In genomic region chr7:102345893-102346292, GRCm38 (mm10) we compare ENCODE assay signal across 14 mouse cellular contexts.
DNase-seq lines count a peak whose midpoint lies in the region; ATAC-seq and TF ChIP-seq lines count a peak whose summit lies in the region.
"Had no signal": no experiment of that assay in that cellular context is flagged by ENCODE, and none has a peak within 500 bp of the region (broad histone marks: within the 10 kb centered on the region; RNA-seq: fewer than 3 reads in every experiment).

No protein-coding gene starts in this region.

- H3K9ac ChIP-seq in limb, embryonic 15.5 days: no peak overlapping the region
- H3K9ac ChIP-seq: neural tube, embryonic 12.5 days had no signal

- TF ChIP-seq POLR2A in embryonic fibroblast, embryonic 13.5 days (IDR thresholded peaks at IDR 0.05; ENCODE audit: low read depth, low read length): no peak
- no peak for TF ChIP-seq POLR2A in thymus, adult 2 months (IDR thresholded peaks at IDR 0.05; ENCODE audit: control insufficient read depth, extremely low read depth, insufficient read depth, low read length, poor library complexity)

- peak; percentile 32 for DNase-seq in gastrocnemius, postnatal 25 days
- DNase-seq in gastrocnemius, postnatal 4 days (ENCODE audit: low spot score in 2 of 2): no peak
- peak; percentile 62 for DNase-seq in 3T3-L1 (ENCODE audit: low read depth, low spot score)
- no peak for DNase-seq in ovary, adult 18-20 months (ENCODE audit: low spot score)
- no peak for DNase-seq in thymus, adult 2 months
- no peak for DNase-seq in spleen, postnatal 4 days (ENCODE audit: low spot score in 2 of 2)
- DNase-seq: adrenal gland, postnatal 10 days; cerebellum, adult 11-12 months; right cerebral cortex, adult 18-20 months had no signal

- H3K9me3 ChIP-seq in limb, embryonic 15.5 days: no peaks in the 10 kb centered on the region
- H3K9me3 ChIP-seq: neural tube, embryonic 12.5 days had no signal

- H3K4me1 ChIP-seq in embryonic fibroblast, embryonic 13.5 days (ENCODE audit: control insufficient read depth, insufficient read depth, low read length): peaks cover 3% of the 10 kb centered on the region; the same call in 1 of the 2 replicates
- H3K4me1 ChIP-seq in limb, embryonic 15.5 days: peaks cover 6% of the 10 kb centered on the region
- H3K4me1 ChIP-seq in thymus, adult 2 months (replicated peaks; ENCODE audit: control insufficient read depth, insufficient read depth, low read length): no peaks in the 10 kb centered on the region
- H3K4me1 ChIP-seq: neural tube, embryonic 12.5 days had no signal

- no peaks in the 10 kb centered on the region for H3K27me3 ChIP-seq in limb, embryonic 15.5 days
- H3K27me3 ChIP-seq in thymus, adult 2 months (ENCODE audit: control insufficient read depth, insufficient read depth, low read length): no peaks in the 10 kb centered on the region
- H3K27me3 ChIP-seq: neural tube, embryonic 12.5 days; Patski had no signal

- 45% methylated on average over 2 of the region's 2 CpGs for whole genome bisulfite sequencing in limb, embryonic 15.5 days
- 91% methylated on average over 2 of the region's 2 CpGs for WGBS in thymus, adult 2 months

- H3K4me2 ChIP-seq in limb, embryonic 15.5 days: no peak overlapping the region
- H3K4me2 ChIP-seq: midbrain, embryonic 11.5 days; neural tube, embryonic 12.5 days had no signal

- H3K36me3 ChIP-seq in limb, embryonic 15.5 days: no peaks in the 10 kb centered on the region
- H3K36me3 ChIP-seq in thymus, adult 2 months (ENCODE audit: control insufficient read depth, insufficient read depth, low read length): no peaks in the 10 kb centered on the region
- H3K36me3 ChIP-seq: neural tube, embryonic 12.5 days had no signal

- no peak overlapping the region for H3K4me3 ChIP-seq in embryonic fibroblast, embryonic 13.5 days (ENCODE audit: insufficient read depth, low read length)
- H3K4me3 ChIP-seq in limb, embryonic 15.5 days: no peak overlapping the region
- no peak overlapping the region for H3K4me3 ChIP-seq in thymus, adult 2 months (ENCODE audit: control insufficient read depth, insufficient read depth, low read length)
- H3K4me3 ChIP-seq: neural tube, embryonic 12.5 days had no signal

- peak overlapping the region; percentile 95 for H3K27ac ChIP-seq in embryonic fibroblast, embryonic 13.5 days (ENCODE audit: insufficient read depth, low read length)
- H3K27ac ChIP-seq in limb, embryonic 15.5 days: peak overlapping the region; percentile 33; the same call in 1 of the 2 replicates
- H3K27ac ChIP-seq in thymus, adult 2 months (ENCODE audit: control insufficient read depth, insufficient read depth, low read length): no peak overlapping the region
- H3K27ac ChIP-seq: neural tube, embryonic 12.5 days had no signal

- ATAC-seq in limb, embryonic 15.5 days (ENCODE audit: insufficient number of reproducible peaks, low FRiP score, low TSS enrichment, low read depth): no peak
- ATAC-seq: Patski had no signal

- no peak for TF ChIP-seq CTCF in embryonic fibroblast, embryonic 13.5 days (IDR thresholded peaks at IDR 0.05; ENCODE audit: borderline replicate concordance, insufficient read depth, low read length)
- no peak for TF ChIP-seq CTCF in thymus, adult 2 months (IDR thresholded peaks at IDR 0.05; ENCODE audit: borderline replicate concordance, control insufficient read depth, extremely low read depth, insufficient read depth, low read length, poor library complexity)

Comparison
In these comparisons a context has a peak if more than half of its experiments do, and no peak if none do; other contexts are left out.
1. DNase-seq: peak in gastrocnemius, postnatal 25 days (single experiment) and 3T3-L1 (single experiment); none in gastrocnemius, postnatal 4 days (0 of 2), ovary, adult 18-20 months (single experiment), thymus, adult 2 months (single experiment) and spleen, postnatal 4 days (0 of 2).